Mouse (Mus musculus): ENCODE results near the gene Hunk. TPM values are rescaled to one million over a fixed set of nuclear protein-coding genes. Genes with fewer than 3 reads are reported as not detected.

Gene Hunk
- total and polyA plus RNA-seq, 3 experiments, result 0.01 TPM; not detected in 2

DNA sequence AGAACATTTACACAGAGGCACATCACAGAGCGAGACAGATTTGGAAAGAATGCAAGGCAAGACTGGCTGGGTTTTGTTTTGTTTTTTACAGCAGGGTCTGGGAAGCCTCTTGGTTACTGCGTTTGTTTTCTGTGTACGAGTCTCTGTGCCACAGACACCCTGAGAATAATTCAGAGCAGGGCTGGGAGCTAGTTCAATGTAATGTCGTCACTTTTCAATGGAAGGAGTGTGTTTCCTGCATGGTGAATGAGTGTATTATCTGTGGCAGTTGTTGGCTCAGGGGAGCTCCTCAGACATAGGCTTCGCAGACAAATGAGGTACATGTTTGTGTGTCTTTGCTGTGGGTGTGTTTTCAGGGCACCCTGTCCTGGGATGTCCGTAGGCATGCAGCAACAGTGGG, 115.0 kb downstream of the Hunk start:
- H3K9me3 ChIP-seq (replicated peaks; ENCODE audit: insufficient read depth, low read length), result no peaks in the 10 kb centered on the region
- no peak overlapping the region for H3K4me3 ChIP-seq (ENCODE audit: control insufficient read depth in 1 of 2, insufficient read depth in 1 of 2, low read depth in 2 of 2, low read length in 2 of 2)
- DNase-seq (ENCODE audit: low read depth, low spot score), result no peak
- no peaks in the 10 kb centered on the region for H3K4me1 ChIP-seq (ENCODE audit: control insufficient read depth in 1 of 2, insufficient read depth in 2 of 2, low read length in 2 of 2)
- TF ChIP-seq NRF1 (IDR thresholded peaks at IDR 0.05; ENCODE audit: insufficient read depth, low read depth, low read length, poor library complexity, severe bottlenecking) (no peak), ZMIZ1 (IDR thresholded peaks at IDR 0.05; ENCODE audit: low read depth, low read length) (no peak), ETS1 (IDR thresholded peaks at IDR 0.05; ENCODE audit: low read depth, low read length) (no peak), UBTF (IDR thresholded peaks at IDR 0.05; ENCODE audit: borderline replicate concordance, insufficient read depth, low read depth, low read length) (no peak), EP300 (IDR thresholded peaks at IDR 0.05; ENCODE audit: low read depth in 1 of 2, low read length in 2 of 2) (no peak), CHD1 (IDR thresholded peaks at IDR 0.05; ENCODE audit: low read depth, low read length) (no peak), POLR2AphosphoS2 (IDR thresholded peaks at IDR 0.05; ENCODE audit: low read length) (no peak), MAX (IDR thresholded peaks at IDR 0.05; ENCODE audit: low read length) (no peak)
- H3K79me2 ChIP-seq (ENCODE audit: control insufficient read depth, insufficient read depth, low read length, poor library complexity), result no peaks in the 10 kb centered on the region
- H3K27ac ChIP-seq (ENCODE audit: control insufficient read depth, low read depth, low read length), result no peak overlapping the region
- no peaks in the 10 kb centered on the region; a peak in 1 of 4 replicates for H3K27me3 ChIP-seq (ENCODE audit: control insufficient read depth in 1 of 2, insufficient read depth in 2 of 2, low read length in 2 of 2)
- H3K36me3 ChIP-seq (ENCODE audit: control insufficient read depth in 1 of 2, insufficient read depth in 2 of 2, low read length in 2 of 2), result no peaks in the 10 kb centered on the region
- H3K9ac ChIP-seq (ENCODE audit: control insufficient read depth, low read depth, low read length, poor library complexity, severe bottlenecking), result no peak overlapping the region

- H3K4me3 ChIP-seq (ENCODE audit: control insufficient read depth in 1 of 2, insufficient read depth in 1 of 2, low read depth in 2 of 2, low read length in 2 of 2), result no peak overlapping the region
- H3K36me3 ChIP-seq (ENCODE audit: control insufficient read depth in 1 of 2, insufficient read depth in 2 of 2, low read length in 2 of 2), result no peaks in the 10 kb centered on the region
- no peaks in the 10 kb centered on the region for H3K79me2 ChIP-seq (ENCODE audit: control insufficient read depth, insufficient read depth, low read length, poor library complexity)
- no peak for TF ChIP-seq MYC (IDR thresholded peaks at IDR 0.05; ENCODE audit: low read depth, low read length)
- no peak for TF ChIP-seq NRF1 (IDR thresholded peaks at IDR 0.05; ENCODE audit: insufficient read depth, low read depth, low read length, poor library complexity, severe bottlenecking)
- TF ChIP-seq MYB (IDR thresholded peaks at IDR 0.05; ENCODE audit: low read depth, low read length), result no peak
- no peak for TF ChIP-seq ZMIZ1 (IDR thresholded peaks at IDR 0.05; ENCODE audit: low read depth, low read length)
- TF ChIP-seq ETS1 (IDR thresholded peaks at IDR 0.05; ENCODE audit: low read depth, low read length), result no peak
- TF ChIP-seq BHLHE40 (IDR thresholded peaks at IDR 0.05; ENCODE audit: borderline replicate concordance, low read depth, low read length), result no peak
- TF ChIP-seq E2F4 (IDR thresholded peaks at IDR 0.05; ENCODE audit: borderline replicate concordance, low read depth, low read length), result no peak
- no peak for TF ChIP-seq MXI1 (IDR thresholded peaks at IDR 0.05; ENCODE audit: low read depth, low read length)
- no peak for TF ChIP-seq EP300 (IDR thresholded peaks at IDR 0.05; ENCODE audit: low read depth in 1 of 2, low read length in 2 of 2)
- H3K27me3 ChIP-seq (ENCODE audit: control insufficient read depth in 1 of 2, insufficient read depth in 2 of 2, low read length in 2 of 2), result no peaks in the 10 kb centered on the region; a peak in 1 of 4 replicates
- no peaks in the 10 kb centered on the region for H3K9me3 ChIP-seq (replicated peaks; ENCODE audit: insufficient read depth, low read length)
- no peak overlapping the region for H3K27ac ChIP-seq (ENCODE audit: control insufficient read depth, low read depth, low read length)
- no peaks in the 10 kb centered on the region for H3K4me1 ChIP-seq (ENCODE audit: control insufficient read depth in 1 of 2, insufficient read depth in 2 of 2, low read length in 2 of 2)
- DNase-seq (ENCODE audit: low read depth, low spot score), result no peak
- no peak overlapping the region for H3K9ac ChIP-seq (ENCODE audit: control insufficient read depth, low read depth, low read length, poor library complexity, severe bottlenecking)
Measured at GRCm38 (mm10) chr16:90505252-90505651, 119.4 kb downstream of the Hunk start.

DNA sequence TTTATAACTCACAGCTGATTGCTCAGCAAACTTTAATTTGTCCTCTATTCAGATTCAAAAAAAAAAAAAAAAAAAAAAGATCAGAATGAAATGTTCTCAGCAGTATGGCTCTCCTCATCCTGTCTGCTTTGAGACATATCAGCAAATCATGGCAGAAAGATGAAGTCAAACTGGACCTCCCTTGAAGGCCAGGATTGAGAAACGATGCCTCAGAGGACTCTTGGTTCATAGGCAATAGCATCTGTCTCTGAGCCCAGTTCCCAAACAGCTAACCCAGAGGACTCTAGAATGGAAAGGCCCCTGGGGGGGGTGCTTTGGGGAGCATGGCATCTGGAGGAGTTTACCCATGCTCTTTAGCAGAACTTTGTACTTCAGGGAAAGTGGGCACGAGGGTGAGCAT, 119.9 kb downstream of the Hunk start:
- no peak for DNase-seq (ENCODE audit: low read depth, low spot score)
- TF ChIP-seq ZMIZ1 (IDR thresholded peaks at IDR 0.05; ENCODE audit: low read depth, low read length) (no peak), ETS1 (IDR thresholded peaks at IDR 0.05; ENCODE audit: low read depth, low read length) (no peak), CHD1 (IDR thresholded peaks at IDR 0.05; ENCODE audit: low read depth, low read length) (no peak)
- H3K9me3 ChIP-seq (replicated peaks; ENCODE audit: insufficient read depth, low read length), result no peaks in the 10 kb centered on the region
- H3K36me3 ChIP-seq (ENCODE audit: control insufficient read depth in 1 of 2, insufficient read depth in 2 of 2, low read length in 2 of 2), result no peaks in the 10 kb centered on the region
- no peak overlapping the region for H3K27ac ChIP-seq (ENCODE audit: control insufficient read depth, low read depth, low read length)
- H3K27me3 ChIP-seq (ENCODE audit: control insufficient read depth in 1 of 2, insufficient read depth in 2 of 2, low read length in 2 of 2), result no peaks in the 10 kb centered on the region; a peak in 1 of 4 replicates
- no peaks in the 10 kb centered on the region for H3K79me2 ChIP-seq (ENCODE audit: control insufficient read depth, insufficient read depth, low read length, poor library complexity)
- no peaks in the 10 kb centered on the region for H3K4me1 ChIP-seq (ENCODE audit: control insufficient read depth in 1 of 2, insufficient read depth in 2 of 2, low read length in 2 of 2)
- no peak overlapping the region for H3K4me3 ChIP-seq (ENCODE audit: control insufficient read depth in 1 of 2, insufficient read depth in 1 of 2, low read depth in 2 of 2, low read length in 2 of 2)
- no peak overlapping the region for H3K9ac ChIP-seq (ENCODE audit: control insufficient read depth, low read depth, low read length, poor library complexity, severe bottlenecking)

Measured in MEL (cell line).